ENCODE assay signal across 11 mouse cellular contexts in genomic region chr15:85736506-85736905, GRCm38 (mm10). TPM values are rescaled to one million over a fixed set of nuclear protein-coding genes. Genes with fewer than 3 reads are reported as not detected.
DNase-seq lines count a peak whose midpoint lies in the region; ATAC-seq and TF ChIP-seq lines count a peak whose summit lies in the region.
"Had no signal": no experiment of that assay in that cellular context is flagged by ENCODE, and none has a peak within 500 bp of the region (broad histone marks: within the 10 kb centered on the region; RNA-seq: fewer than 3 reads in every experiment).

No protein-coding gene starts in this region.

- no peak for ATAC-seq in hindbrain, embryonic 15.5 days (ENCODE audit: low FRiP score, low read depth)
- ATAC-seq in hindbrain, embryonic 14.5 days (ENCODE audit: low FRiP score) = no peak
- ATAC-seq in midbrain, embryonic 15.5 days (replicated peaks) = no peak
- ATAC-seq in midbrain, postnatal 0 days (ENCODE audit: low FRiP score) = no peak
- ATAC-seq in stomach, embryonic 16.5 days (ENCODE audit: insufficient read depth, low FRiP score) = no peak
- ATAC-seq: inflammation-experienced regulatory T-cells, adult 6 months had no signal

- H3K27ac ChIP-seq in hindbrain, embryonic 15.5 days (replicated peaks) = no peak overlapping the region
- no peak overlapping the region for H3K27ac ChIP-seq in hindbrain, embryonic 14.5 days
- H3K27ac ChIP-seq in midbrain, embryonic 15.5 days = no peak overlapping the region
- no peak overlapping the region for H3K27ac ChIP-seq in midbrain, postnatal 0 days (ENCODE audit: low read depth, low read length)
- no peak overlapping the region for H3K27ac ChIP-seq in stomach, embryonic 16.5 days (ENCODE audit: low read length)

- H3K9ac ChIP-seq in hindbrain, embryonic 15.5 days = no peak overlapping the region
- no peak overlapping the region for H3K9ac ChIP-seq in hindbrain, embryonic 14.5 days
- H3K9ac ChIP-seq in midbrain, embryonic 15.5 days = no peak overlapping the region
- H3K9ac ChIP-seq in midbrain, postnatal 0 days (replicated peaks; ENCODE audit: low read length, poor library complexity, severe bottlenecking) = no peak overlapping the region
- H3K9ac ChIP-seq in stomach, embryonic 16.5 days (ENCODE audit: low read length) = peak overlapping the region; percentile 18; the same call in 1 of the 2 replicates

- DNase-seq in adrenal gland, postnatal 14 days = peak; percentile 48
- DNase-seq in adrenal gland, adult 8-10 months = no peak
- DNase-seq in hindbrain, embryonic 14.5 days (ENCODE audit: low spot score) = no peak
- no peak for DNase-seq in midbrain, postnatal 0 days (ENCODE audit: low spot score)
- no peak for DNase-seq in left cerebral cortex, adult 18-20 months (ENCODE audit: low spot score in 2 of 2)

- TF ChIP-seq CTCF in midbrain, postnatal 0 days (IDR thresholded peaks at IDR 0.05) = no peak

- peaks cover 60% of the 10 kb centered on the region for H3K27me3 ChIP-seq in hindbrain, embryonic 15.5 days
- peaks cover 65% of the 10 kb centered on the region for H3K27me3 ChIP-seq in hindbrain, embryonic 14.5 days (ENCODE audit: control insufficient read depth, insufficient read depth, low read length)
- H3K27me3 ChIP-seq in midbrain, embryonic 15.5 days (replicated peaks) = peaks cover 57% of the 10 kb centered on the region
- peaks cover 55% of the 10 kb centered on the region for H3K27me3 ChIP-seq in midbrain, postnatal 0 days (ENCODE audit: insufficient read depth, low read length)
- peaks cover 12% of the 10 kb centered on the region for H3K27me3 ChIP-seq in stomach, embryonic 16.5 days (ENCODE audit: control insufficient read depth, insufficient read depth, low read length)

- H3K4me3 ChIP-seq in hindbrain, embryonic 15.5 days = no peak overlapping the region
- H3K4me3 ChIP-seq in hindbrain, embryonic 14.5 days (replicated peaks; ENCODE audit: low read length) = no peak overlapping the region
- no peak overlapping the region for H3K4me3 ChIP-seq in midbrain, embryonic 15.5 days
- H3K4me3 ChIP-seq in midbrain, postnatal 0 days (ENCODE audit: low read depth, low read length) = no peak overlapping the region
- H3K4me3 ChIP-seq in stomach, embryonic 16.5 days (replicated peaks; ENCODE audit: low read length) = peak overlapping the region; percentile 73

- H3K4me1 ChIP-seq in hindbrain, embryonic 15.5 days (replicated peaks) = peaks cover 17% of the 10 kb centered on the region
- peaks cover 8% of the 10 kb centered on the region; the same call in 1 of the 2 replicates for H3K4me1 ChIP-seq in hindbrain, embryonic 14.5 days (replicated peaks; ENCODE audit: control insufficient read depth, insufficient read depth, low read length)
- peaks cover 18% of the 10 kb centered on the region for H3K4me1 ChIP-seq in midbrain, embryonic 15.5 days
- 0 out of 2 replicates have a peak, but pooled peaks cover 4% of the 10 kb centered on the region for H3K4me1 ChIP-seq in midbrain, postnatal 0 days (ENCODE audit: insufficient read depth, low read length)
- peaks cover 4% of the 10 kb centered on the region; the same call in 1 of the 2 replicates for H3K4me1 ChIP-seq in stomach, embryonic 16.5 days (ENCODE audit: control insufficient read depth, insufficient read depth, low read length)

- H3K9me3 ChIP-seq in hindbrain, embryonic 15.5 days = no peaks in the 10 kb centered on the region
- no peaks in the 10 kb centered on the region for H3K9me3 ChIP-seq in hindbrain, embryonic 14.5 days (ENCODE audit: control insufficient read depth, low read length)
- no peaks in the 10 kb centered on the region for H3K9me3 ChIP-seq in midbrain, embryonic 15.5 days
- no peaks in the 10 kb centered on the region for H3K9me3 ChIP-seq in midbrain, postnatal 0 days (ENCODE audit: low read length)
- H3K9me3 ChIP-seq in stomach, embryonic 16.5 days (replicated peaks; ENCODE audit: control insufficient read depth, low read length) = no peaks in the 10 kb centered on the region

- H3K4me2 ChIP-seq in hindbrain, embryonic 15.5 days = peak overlapping the region; percentile 69; the same call in 1 of the 2 replicates
- H3K4me2 ChIP-seq in hindbrain, embryonic 14.5 days (replicated peaks) = no peak overlapping the region
- 0 out of 2 replicates have a peak overlapping the region, but pooled peaks have one; percentile 79 for H3K4me2 ChIP-seq in midbrain, embryonic 15.5 days
- H3K4me2 ChIP-seq in midbrain, postnatal 0 days (ENCODE audit: low read depth, low read length, poor library complexity, severe bottlenecking) = no peak overlapping the region
- peak overlapping the region; percentile 86 for H3K4me2 ChIP-seq in stomach, embryonic 16.5 days (ENCODE audit: low read depth, low read length)

- 59% methylated on average over 10 of the region's 10 CpGs for WGBS in hindbrain, embryonic 15.5 days
- WGBS in hindbrain, embryonic 14.5 days = 59% methylated on average over 10 of the region's 10 CpGs
- 53% methylated on average over 10 of the region's 10 CpGs for WGBS in midbrain, embryonic 15.5 days
- 54% methylated on average over 10 of the region's 10 CpGs for WGBS in midbrain, postnatal 0 days
- 51% methylated on average over 10 of the region's 10 CpGs for WGBS in stomach, embryonic 16.5 days

- H3K36me3 ChIP-seq in hindbrain, embryonic 15.5 days = no peaks in the 10 kb centered on the region
- no peaks in the 10 kb centered on the region for H3K36me3 ChIP-seq in hindbrain, embryonic 14.5 days (replicated peaks; ENCODE audit: control insufficient read depth, insufficient read depth)
- H3K36me3 ChIP-seq in midbrain, embryonic 15.5 days (replicated peaks) = no peaks in the 10 kb centered on the region
- no peaks in the 10 kb centered on the region for H3K36me3 ChIP-seq in midbrain, postnatal 0 days (ENCODE audit: insufficient read depth, low read length)
- no peaks in the 10 kb centered on the region for H3K36me3 ChIP-seq in stomach, embryonic 16.5 days (ENCODE audit: control insufficient read depth, insufficient read depth, low read length)

RNA-seq across cellular contexts. Expression of gene Ppara, which starts 1.7 kb away (rescaled TPM):
- total RNA-seq in adrenal gland, postnatal 14 days (2021) = 63.3 and 84.9 TPM in 2 replicates
- 10 to 100 TPM in 3 of 4 experiments, 1 to 10 TPM in 1; 6.9 to 25.9 (median 18.7) TPM for total RNA-seq in adrenal gland, adult 8-10 months (2022)
- 1.6 and 2.1 TPM in 2 replicates for polyA plus RNA-seq in hindbrain, embryonic 15.5 days (2015; fragmentation: Nextera tagmentation; extraction: Ambion mirVana)
- polyA plus RNA-seq in hindbrain, embryonic 14.5 days (2014; fragmentation: Nextera tagmentation; extraction: Ambion mirVana) = 1.2 and 1.6 TPM in 2 replicates
- 1.3 and 2.2 TPM in 2 replicates for polyA plus RNA-seq in midbrain, embryonic 15.5 days (2015; fragmentation: Nextera tagmentation; extraction: Ambion mirVana)
- total RNA-seq in midbrain, postnatal 0 days (2014; rRNA removed) = 1.6 TPM in 2 replicates
- polyA plus RNA-seq in midbrain, postnatal 0 days (2015; fragmentation: Nextera tagmentation; extraction: Ambion mirVana) = 0.86 and 2.8 TPM in 2 replicates
- polyA plus RNA-seq in stomach, embryonic 16.5 days (2015; fragmentation: Nextera tagmentation; extraction: Ambion mirVana) = 8.7 and 12.2 TPM in 2 replicates
- total RNA-seq in left cerebral cortex, adult 18-20 months (2021) = 1 to 10 TPM; 3.2 to 4.1 TPM
- total RNA-seq: megakaryocyte, adult 5-6 weeks; neutrophil, adult 5-6 weeks had no signal
- polyA plus RNA-seq: inflammation-experienced regulatory T-cells, adult 6 months had no signal

Comparison
In these comparisons a context has a peak if more than half of its experiments do, and no peak if none do; other contexts are left out.
1. H3K4me2 ChIP-seq: peak in hindbrain, embryonic 15.5 days (single experiment), midbrain, embryonic 15.5 days (single experiment) and stomach, embryonic 16.5 days (single experiment); none in hindbrain, embryonic 14.5 days (single experiment) and midbrain, postnatal 0 days (single experiment).